Mouse (Mus musculus) spleen, adult 2 months (tissue): Measurements from ENCODE around the gene Col1a1. TPM values are rescaled to one million over a fixed set of nuclear protein-coding genes. Genes with fewer than 3 reads are reported as not detected.

Experiments
- DNase-seq, 2 experiments: peaks; one replicate each; pipeline versions ENCODE4 v3.0.0 to v3.0.0-alpha.2; 2012 to 2021; ENCODE audit warnings: low spot score in 2 of 2, low read depth in 1 of 2
- H3K27ac ChIP-seq: fragments of 200-500 bp; 2 replicates; pipeline ENCODE4 v1.5.1; 2012; ENCODE audit warnings: low read length, inconsistent platforms; ENCODE audit not compliant: insufficient read depth
- H3K27me3 ChIP-seq: fragments of 200-500 bp; 2 replicates; pipeline ENCODE4 v1.6.1; 2012; ENCODE audit warnings: mild to moderate bottlenecking, moderate library complexity, low read length, inconsistent platforms; ENCODE audit not compliant: control insufficient read depth, insufficient read depth
- H3K36me3 ChIP-seq: fragments of 200-500 bp; 2 replicates; pipeline ENCODE4 v1.6.1; 2012; ENCODE audit warnings: mild to moderate bottlenecking, low read length, inconsistent platforms; ENCODE audit not compliant: control insufficient read depth, insufficient read depth
- H3K4me1 ChIP-seq: fragments of 200-500 bp; 2 replicates; pipeline ENCODE4 v1.6.1; 2011; ENCODE audit warnings: inconsistent platforms; ENCODE audit not compliant: control insufficient read depth, insufficient read depth, insufficient read length
- H3K4me3 ChIP-seq: fragments of 200-500 bp; 2 replicates; pipeline ENCODE4 v1.5.1; 2011; ENCODE audit warnings: mild to moderate bottlenecking, inconsistent platforms; ENCODE audit not compliant: insufficient read depth, insufficient read length; ENCODE audit errors: extremely low read depth
- CTCF ChIP-seq: fragments of 200-500 bp; IDR thresholded peaks from 2 replicates; pipeline ENCODE4 v1.5.1; 2011; ENCODE audit warnings: mild to moderate bottlenecking, inconsistent platforms; ENCODE audit not compliant: insufficient read depth, insufficient read length, insufficient replicate concordance; ENCODE audit errors: extremely low read depth
- POLR2A ChIP-seq: fragments of 200-500 bp; IDR thresholded peaks from 2 replicates; pipeline ENCODE4 v1.6.1; 2011; ENCODE audit warnings: low read depth, low read length, inconsistent platforms
- WGBS: fragments of 180-500 bp; shearing (Covaris S2); methylation state at CpG from one replicate; pipeline ENCODE4 v1.1.7; 2018; 5-methylcytosine and 5-hydroxymethylcytosine counted together
- polyA plus RNA-seq: library from polyadenylated mRNA; depleted of rRNA; stranded (reverse); fragments of >200 nt; gene quantifications from 2 replicates; pipeline ENCODE4 v1.2.3, GENCODE M21; 2012

Col1a1 gene
- polyA plus RNA-seq, 1 experiment = 24.2 TPM

DNA sequence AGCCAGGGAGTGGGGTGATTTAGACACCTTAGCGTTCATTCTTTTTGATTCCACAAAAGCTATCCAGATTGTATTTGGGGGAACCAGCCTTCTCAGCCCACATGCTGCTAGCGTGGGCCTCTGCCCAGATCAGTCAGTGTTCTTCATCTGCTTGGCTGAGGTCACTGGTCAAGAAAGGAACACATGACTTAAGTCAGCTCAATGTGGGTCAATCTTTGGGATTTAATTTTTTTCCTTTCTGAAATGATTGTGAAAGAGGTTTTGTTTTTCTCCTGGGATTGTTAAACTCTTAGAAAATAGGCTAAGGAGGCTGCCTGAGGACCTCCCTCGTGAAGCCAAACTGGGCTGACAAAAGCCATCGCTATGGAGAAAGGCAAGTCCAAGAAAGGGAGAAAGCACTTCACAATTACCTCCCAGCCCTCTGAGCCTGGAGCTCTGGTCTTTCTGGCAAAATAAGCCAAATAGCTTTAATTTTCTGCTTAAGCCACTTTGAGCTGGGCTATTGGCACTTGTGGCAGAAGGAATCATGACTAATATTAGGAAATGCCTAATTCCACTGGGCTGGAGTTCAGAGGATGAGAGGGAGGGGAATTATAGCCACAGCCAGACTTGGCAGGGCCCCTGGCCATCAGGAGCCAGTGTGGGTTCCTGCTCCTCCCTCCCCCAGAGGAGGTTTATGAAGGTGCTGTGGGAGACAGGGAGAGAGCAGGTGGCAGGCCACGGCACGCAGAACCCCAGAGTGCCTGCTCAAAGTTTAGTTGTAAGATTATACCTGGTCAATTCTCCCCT is 22.5 kb upstream of the Col1a1 start:
- H3K27ac ChIP-seq = no peak overlapping the region
- H3K27me3 ChIP-seq = no peaks in the 10 kb centered on the region
- TF ChIP-seq POLR2A (no peak), CTCF (no peak)
- no peak overlapping the region for H3K4me3 ChIP-seq
- H3K36me3 ChIP-seq = no peaks in the 10 kb centered on the region
- 82% methylated on average over 6 of the region's 6 CpGs for WGBS
- DNase-seq = no peak
- H3K4me1 ChIP-seq = no peaks in the 10 kb centered on the region

DNA sequence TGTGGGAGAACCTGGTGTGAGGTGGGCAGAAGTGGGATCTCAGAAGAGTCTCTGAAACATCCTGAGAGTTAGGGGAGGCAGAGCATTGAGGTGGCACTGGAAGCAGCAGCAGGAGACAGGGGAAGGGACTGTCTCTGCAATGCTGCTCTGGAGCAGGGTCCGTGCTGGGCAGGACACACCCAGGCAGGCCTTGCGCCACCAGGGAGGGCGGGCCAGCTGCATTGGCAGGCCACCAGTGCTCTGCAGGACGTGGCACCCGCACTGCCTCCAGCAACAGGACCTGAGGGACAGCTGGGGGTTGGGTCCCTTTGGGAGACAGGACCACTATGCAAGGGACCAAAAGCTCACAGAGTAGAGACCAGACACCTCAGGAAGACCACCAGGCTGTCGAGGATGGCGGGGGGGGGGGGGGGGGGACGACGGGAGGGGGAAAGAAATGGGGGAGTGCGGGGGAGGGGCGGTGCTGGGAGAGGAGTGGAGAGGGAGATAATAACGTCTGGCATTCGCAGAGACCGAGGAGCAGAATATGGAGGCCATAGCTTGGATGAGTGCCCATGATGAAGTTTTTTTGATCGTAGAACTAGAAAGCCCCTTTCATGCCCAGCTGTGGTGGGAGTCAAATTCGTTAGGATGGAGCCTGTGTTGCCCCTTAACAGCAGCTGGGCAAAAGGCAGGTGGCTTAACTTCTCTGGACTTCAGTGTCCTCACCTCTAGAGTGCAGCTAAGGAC is 20.2 kb upstream of the Col1a1 start:
- WGBS = 49% methylated on average over 14 of the region's 16 CpGs
- H3K36me3 ChIP-seq = no peaks in the 10 kb centered on the region
- no peak overlapping the region for H3K27ac ChIP-seq
- no peaks in the 10 kb centered on the region for H3K4me1 ChIP-seq
- DNase-seq = no peak
- no peak overlapping the region for H3K4me3 ChIP-seq
- TF ChIP-seq POLR2A = no peak
- H3K27me3 ChIP-seq = no peaks in the 10 kb centered on the region

- no peaks in the 10 kb centered on the region for H3K27me3 ChIP-seq
- H3K36me3 ChIP-seq = no peaks in the 10 kb centered on the region
- no peaks in the 10 kb centered on the region for H3K4me1 ChIP-seq
- 44% methylated on average over 4 of the region's 4 CpGs for WGBS
- DNase-seq = no peak
- no peak overlapping the region for H3K4me3 ChIP-seq
- no peak overlapping the region for H3K27ac ChIP-seq
- no peak for TF ChIP-seq POLR2A
- TF ChIP-seq CTCF = no peak
These were observed 19.5 kb upstream of the Col1a1 start for GRCm38 (mm10) chr11:94916477-94916876.

DNA sequence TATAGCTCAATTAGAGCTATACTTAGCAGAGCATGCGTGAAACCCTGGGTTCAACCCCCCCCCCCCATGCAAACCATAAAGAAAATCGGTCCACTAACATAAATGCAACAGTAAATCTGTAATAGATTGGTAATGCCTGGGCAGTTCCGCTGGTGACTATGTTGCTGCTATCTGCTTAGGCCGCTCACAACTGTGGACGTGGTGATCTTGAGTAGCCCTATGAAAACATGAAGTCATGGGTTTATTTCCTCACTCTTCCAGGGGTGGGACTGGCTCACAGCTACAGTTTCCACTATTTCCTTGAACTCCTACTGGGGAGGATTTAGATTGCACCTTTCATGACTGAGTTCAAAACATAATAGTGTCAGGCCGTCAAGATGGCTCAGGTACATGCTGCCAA is 18.3 kb upstream of the Col1a1 start:
- no peak overlapping the region for H3K27ac ChIP-seq
- H3K36me3 ChIP-seq = no peaks in the 10 kb centered on the region
- 83% methylated on average over 6 of the region's 6 CpGs for WGBS
- H3K4me1 ChIP-seq = no peaks in the 10 kb centered on the region
- H3K4me3 ChIP-seq = no peak overlapping the region
- H3K27me3 ChIP-seq = no peaks in the 10 kb centered on the region
- no peak for DNase-seq
- no peak for TF ChIP-seq POLR2A
- no peak for TF ChIP-seq CTCF

DNA sequence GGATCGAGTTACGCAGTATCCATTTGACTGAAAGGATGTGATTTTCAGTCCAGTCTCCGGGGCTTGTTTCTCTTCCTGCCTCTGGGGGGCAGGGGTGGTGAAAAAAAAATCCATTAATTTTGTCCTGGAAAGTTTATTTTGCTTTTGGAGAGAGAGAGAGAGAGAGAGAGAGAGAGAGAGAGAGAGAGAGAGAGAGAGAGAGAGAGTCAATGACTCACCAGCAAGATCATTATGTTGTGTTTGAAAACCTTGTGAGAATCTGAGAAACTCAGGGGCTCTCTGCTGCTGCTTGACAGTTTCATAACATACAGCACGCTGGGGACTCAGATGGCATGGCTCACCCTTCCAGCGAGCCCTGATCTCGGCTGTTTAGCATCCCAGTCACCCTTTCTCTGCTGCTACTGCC is 15.0 kb upstream of the Col1a1 start:
- Histone ChIP-seq H3K27ac (no peak overlapping the region), H3K4me3 (no peak overlapping the region), H3K36me3 (no peaks in the 10 kb centered on the region), H3K4me1 (no peaks in the 10 kb centered on the region), H3K27me3 (no peaks in the 10 kb centered on the region)
- TF ChIP-seq POLR2A (no peak), CTCF (no peak)
- DNase-seq = no peak
- WGBS = 47% methylated on average over 6 of the region's 6 CpGs

DNA sequence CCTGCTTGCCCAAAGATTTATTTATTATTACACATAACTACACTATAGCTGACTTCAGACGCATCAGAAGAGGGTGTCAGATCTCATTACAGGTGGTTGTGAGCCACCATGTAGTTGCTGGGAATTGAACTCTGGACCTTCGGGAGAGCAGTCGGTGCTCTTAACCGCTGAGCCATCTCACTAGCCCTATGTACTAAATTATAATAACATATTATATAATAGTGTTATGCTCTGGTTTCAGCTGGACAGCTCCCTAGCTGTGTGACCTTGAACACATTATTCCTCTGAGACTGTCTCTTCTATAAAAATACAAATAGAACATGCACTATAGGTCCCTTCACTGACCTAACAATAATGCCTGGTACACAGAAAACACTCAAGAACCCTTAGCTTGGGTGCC is 11.0 kb upstream of the Col1a1 start:
- no peaks in the 10 kb centered on the region for H3K27me3 ChIP-seq

GRCm38 (mm10) chr11:94926431-94926830 is 9.6 kb upstream of the Col1a1 start:
- Histone ChIP-seq H3K4me3 (no peak overlapping the region), H3K4me1 (no peaks in the 10 kb centered on the region), H3K27me3 (no peaks in the 10 kb centered on the region), H3K36me3 (no peaks in the 10 kb centered on the region), H3K27ac (no peak overlapping the region)
- no peak for DNase-seq
- WGBS = 78% methylated on average over 11 of the region's 11 CpGs
- no peak for TF ChIP-seq CTCF
- no peak for TF ChIP-seq POLR2A

More for the DNA sequence above, 11.0 kb upstream of the Col1a1 start:
- no peak overlapping the region for H3K4me3 ChIP-seq
- H3K27ac ChIP-seq = no peak overlapping the region
- H3K36me3 ChIP-seq = no peaks in the 10 kb centered on the region
- H3K4me1 ChIP-seq = no peaks in the 10 kb centered on the region
- 91% methylated on average over 4 of the region's 4 CpGs for WGBS
- DNase-seq = no peak
- TF ChIP-seq CTCF = no peak
- no peak for TF ChIP-seq POLR2A
